Mouse (Mus musculus) hindbrain, embryonic 16.5 days (tissue): ENCODE results near the gene Themis3. TPM values are rescaled to one million over a fixed set of nuclear protein-coding genes. Genes with fewer than 3 reads are reported as not detected.
A peak's percentile ranks its signal among the peaks of the same experiment; 100 is the strongest.

Source experiments
- ATAC-seq: fragments of 200-750 bp; cut with Nextera tagmentation; 2 replicates; pipeline ENCODE4 v1.8.0; 2017; ENCODE audit warnings: moderate TSS enrichment, moderate library complexity
- H3K27ac ChIP-seq: fragments of 300-500 bp; sonication (generic); 2 replicates; pipeline ENCODE4 v1.5.1; 2014; ENCODE audit warnings: low read depth, mild to moderate bottlenecking, control low read depth, low read length, moderate library complexity
- H3K27me3 ChIP-seq: fragments of 300-500 bp; sonication (generic); replicated peaks from 2 replicates; pipeline ENCODE4 v1.6.1; 2014; ENCODE audit warnings: low read length; ENCODE audit not compliant: control insufficient read depth, insufficient read depth
- H3K36me3 ChIP-seq: fragments of 300-500 bp; sonication (generic); 2 replicates; pipeline ENCODE4 v1.6.1; 2014; ENCODE audit warnings: mild to moderate bottlenecking, low read length, moderate library complexity, mixed read lengths; ENCODE audit not compliant: control insufficient read depth, insufficient read depth
- H3K4me1 ChIP-seq: fragments of 300-500 bp; sonication (generic); 2 replicates; pipeline ENCODE4 v1.6.1; 2014; ENCODE audit warnings: low read depth, low read length; ENCODE audit not compliant: control insufficient read depth, insufficient read depth
- H3K4me2 ChIP-seq: fragments of 300-500 bp; sonication (generic); 2 replicates; pipeline ENCODE4 v1.6.1; 2014; ENCODE audit warnings: mild to moderate bottlenecking, low read length, control low read depth, moderate library complexity
- H3K4me3 ChIP-seq: fragments of 300-500 bp; sonication (generic); 2 replicates; pipeline ENCODE4 v1.5.1; 2014; ENCODE audit warnings: mild to moderate bottlenecking, low read length, control low read depth, moderate library complexity
- H3K9ac ChIP-seq: fragments of 300-500 bp; sonication (generic); 2 replicates; pipeline ENCODE4 v1.6.1; 2014; ENCODE audit warnings: low read depth, mild to moderate bottlenecking, control low read depth, low read length, moderate library complexity
- H3K9me3 ChIP-seq: fragments of 300-500 bp; sonication (generic); 2 replicates; pipeline ENCODE4 v1.6.1; 2014; ENCODE audit warnings: mild to moderate bottlenecking, low read length, moderate library complexity; ENCODE audit not compliant: control insufficient read depth
- WGBS: fragments of 180-500 bp; shearing (Covaris S2); extraction: QIAGEN DNeasy Blood & Tissue Kit; methylation state at CpG from one replicate; pipeline ENCODE4 v1.1.7; 2014; 5-methylcytosine and 5-hydroxymethylcytosine counted together
- polyA plus RNA-seq: library from polyadenylated mRNA; unstranded; fragments of >200 nt; fragmentation: Nextera tagmentation; extraction: Ambion mirVana; gene quantifications from 2 replicates; pipeline ENCODE4 v1.2.1, GENCODE M21; 2015

The Themis3 gene
- polyA plus RNA-seq, 1 experiment from 2014 or later = not detected

DNA sequence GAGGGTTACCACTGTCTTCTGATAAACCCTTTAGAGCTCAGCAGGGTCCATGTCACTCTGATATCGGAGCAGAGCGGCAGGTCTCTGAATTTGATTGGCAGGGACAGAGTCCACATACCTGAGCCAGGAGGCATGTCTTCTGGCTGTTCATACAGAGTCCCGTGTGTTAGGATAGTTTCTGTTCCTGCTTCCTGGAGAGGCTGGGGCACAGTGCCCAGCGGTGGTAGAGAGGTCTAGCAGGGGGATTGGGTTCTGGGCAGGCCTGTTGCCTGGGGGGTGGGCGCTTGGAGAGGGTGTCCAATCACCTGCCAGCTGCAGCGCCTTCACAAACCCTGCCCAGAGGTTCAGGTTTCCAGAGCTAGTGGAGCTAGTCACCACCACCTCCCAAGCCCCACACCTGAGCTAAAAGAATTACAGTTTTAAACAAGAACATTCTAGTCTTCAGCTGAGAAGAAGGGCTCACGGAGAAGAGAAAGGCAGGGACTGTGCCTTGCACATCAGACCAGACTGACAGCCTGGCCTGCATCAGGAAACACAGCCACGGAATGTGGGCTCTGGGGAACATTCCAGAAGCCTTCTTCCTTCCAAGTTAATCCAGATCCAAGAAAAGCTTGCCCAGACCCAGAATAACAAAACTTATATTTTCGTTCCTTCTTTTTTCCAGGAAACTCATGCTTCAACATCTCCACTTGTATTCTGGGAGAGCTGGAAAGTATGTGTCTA, 3.9 kb downstream of the Themis3 start:
- no peaks in the 10 kb centered on the region for H3K36me3 ChIP-seq
- no peak for ATAC-seq
- 66% methylated on average over 9 of the region's 9 CpGs for WGBS
- H3K4me3 ChIP-seq = no peak overlapping the region
- no peaks in the 10 kb centered on the region for H3K4me1 ChIP-seq
- H3K27me3 ChIP-seq = no peaks in the 10 kb centered on the region
- no peak overlapping the region for H3K27ac ChIP-seq
- H3K9ac ChIP-seq = no peak overlapping the region
- H3K9me3 ChIP-seq = no peaks in the 10 kb centered on the region
- no peak overlapping the region for H3K4me2 ChIP-seq

DNA sequence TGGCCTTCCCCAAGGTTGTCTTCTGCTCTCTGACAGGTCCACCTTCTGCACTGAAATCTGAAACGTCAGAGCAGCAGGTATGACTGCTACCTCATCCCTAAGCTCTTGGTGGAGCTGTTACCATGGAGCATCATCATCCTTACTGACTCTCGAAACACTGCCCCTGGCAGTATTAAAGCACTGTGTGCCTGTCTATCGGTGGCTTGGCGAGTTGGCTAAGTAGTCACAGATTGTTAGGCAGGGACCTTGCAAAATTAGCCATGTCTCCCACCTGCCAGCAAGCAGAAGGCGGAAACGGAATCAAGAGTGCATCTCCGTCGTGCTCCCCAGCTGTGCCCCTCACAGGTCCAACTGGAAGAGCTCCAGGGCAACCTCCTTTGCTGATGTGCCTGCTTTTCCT, 4.6 kb downstream of the Themis3 start:
- Histone ChIP-seq H3K36me3 (no peaks in the 10 kb centered on the region), H3K9me3 (no peaks in the 10 kb centered on the region), H3K4me2 (no peak overlapping the region), H3K27me3 (no peaks in the 10 kb centered on the region), H3K27ac (no peak overlapping the region), H3K4me3 (no peak overlapping the region), H3K4me1 (no peaks in the 10 kb centered on the region), H3K9ac (no peak overlapping the region)
- ATAC-seq = peak; percentile 63; the same call in 1 of the 2 replicates
- 64% methylated on average over 8 of the region's 8 CpGs for WGBS

DNA sequence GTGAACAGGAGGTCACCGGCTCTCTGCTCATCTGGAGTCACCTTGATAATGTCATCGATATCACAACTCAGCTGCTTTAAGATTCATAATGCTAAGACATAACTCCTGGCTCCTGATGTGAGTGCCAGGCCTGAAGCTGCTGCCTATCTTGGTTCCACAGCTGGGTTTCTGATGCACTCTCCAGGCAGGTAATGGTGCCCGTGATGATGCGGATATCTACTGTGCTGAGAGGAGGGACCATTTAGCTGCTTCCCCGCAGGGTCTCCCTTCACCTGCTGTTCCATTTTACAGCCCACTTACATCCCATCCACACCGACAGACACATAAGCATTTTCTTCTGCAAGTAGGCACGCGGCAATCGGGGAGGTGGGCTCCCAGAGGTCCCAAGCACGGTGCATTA, 7.7 kb downstream of the Themis3 start:
- Histone ChIP-seq H3K9me3 (no peaks in the 10 kb centered on the region), H3K36me3 (no peaks in the 10 kb centered on the region), H3K27me3 (no peaks in the 10 kb centered on the region), H3K4me3 (no peak overlapping the region), H3K27ac (no peak overlapping the region), H3K9ac (no peak overlapping the region), H3K4me1 (no peaks in the 10 kb centered on the region), H3K4me2 (no peak overlapping the region)
- 86% methylated on average over 10 of the region's 10 CpGs for WGBS
- no peak for ATAC-seq

DNA sequence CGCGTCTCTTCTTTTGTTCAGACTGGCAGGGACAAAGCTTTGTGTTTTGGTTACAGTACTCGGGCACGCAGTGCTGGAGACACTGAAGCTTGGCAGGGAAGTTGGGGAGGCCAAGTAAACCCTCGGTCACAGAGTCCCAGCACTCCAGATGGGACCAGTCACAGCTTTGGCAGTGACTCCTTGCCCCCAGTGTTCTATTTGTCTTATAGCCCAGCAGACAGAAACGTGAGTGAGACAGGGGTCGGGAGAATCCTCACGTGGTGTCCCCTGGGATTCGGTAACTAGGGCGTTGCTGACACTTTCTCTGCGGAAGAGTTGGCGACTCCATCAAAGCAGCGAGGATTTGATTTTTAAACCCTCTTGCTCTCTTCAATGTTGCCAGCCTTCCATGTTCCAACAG, 8.3 kb downstream of the Themis3 start:
- Histone ChIP-seq H3K4me3 (no peak overlapping the region), H3K36me3 (no peaks in the 10 kb centered on the region), H3K4me2 (no peak overlapping the region), H3K4me1 (no peaks in the 10 kb centered on the region), H3K27me3 (no peaks in the 10 kb centered on the region), H3K27ac (no peak overlapping the region), H3K9me3 (no peaks in the 10 kb centered on the region), H3K9ac (no peak overlapping the region)
- no peak for ATAC-seq
- 76% methylated on average over 13 of the region's 13 CpGs for WGBS

DNA sequence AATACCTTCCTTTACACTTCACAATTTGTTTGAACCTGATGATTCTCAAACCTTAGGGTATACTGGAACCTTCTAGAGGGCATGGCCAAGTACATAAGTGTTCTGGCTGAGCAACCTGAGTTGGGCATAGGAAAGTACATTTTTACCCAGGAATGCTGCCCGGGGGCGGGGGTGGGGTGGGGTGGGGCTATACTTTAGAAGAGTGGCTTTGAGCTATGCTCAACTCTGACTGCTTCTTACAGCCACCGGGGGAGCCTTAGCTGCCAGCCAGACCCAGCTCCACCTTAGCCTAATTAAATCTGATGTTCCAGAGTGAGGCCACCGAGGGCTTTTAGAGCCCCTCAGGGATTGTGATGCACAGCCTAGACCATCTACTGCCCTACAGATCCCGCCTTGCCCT, 13.4 kb downstream of the Themis3 start:
- 75% methylated on average over 5 of the region's 5 CpGs for WGBS
- no peak for ATAC-seq
- no peak overlapping the region for H3K27ac ChIP-seq

DNA sequence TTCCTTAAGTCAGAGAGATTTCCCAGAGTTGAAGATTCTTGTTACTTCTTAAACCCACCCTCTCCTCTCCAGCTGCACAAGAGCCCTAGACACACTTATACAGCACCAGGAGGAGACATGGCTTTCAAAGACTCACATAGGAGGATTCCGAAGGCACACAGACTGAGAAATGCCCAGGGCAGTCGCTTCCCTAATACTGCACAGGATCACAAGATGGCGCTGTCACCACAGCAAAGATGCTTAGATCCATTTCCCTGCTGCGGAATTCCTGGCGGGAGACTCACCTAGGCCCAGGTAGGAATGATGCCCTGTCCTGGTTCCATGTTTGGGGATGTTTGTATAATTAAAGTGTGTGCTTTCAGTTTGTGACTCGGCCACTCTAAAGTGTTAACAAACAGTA, 16.4 kb downstream of the Themis3 start:
- H3K36me3 ChIP-seq = no peaks in the 10 kb centered on the region
- no peaks in the 10 kb centered on the region for H3K27me3 ChIP-seq
- ATAC-seq = peak; percentile 69
- no peaks in the 10 kb centered on the region for H3K4me1 ChIP-seq
- H3K4me3 ChIP-seq = no peak overlapping the region
- 13% methylated on average over 6 of the region's 6 CpGs for WGBS
- no peak overlapping the region for H3K9ac ChIP-seq
- no peak overlapping the region for H3K4me2 ChIP-seq
- no peaks in the 10 kb centered on the region for H3K9me3 ChIP-seq
- no peak overlapping the region for H3K27ac ChIP-seq

More for the DNA sequence above, 13.4 kb downstream of the Themis3 start:
- no peaks in the 10 kb centered on the region for H3K36me3 ChIP-seq
- no peak overlapping the region for H3K4me2 ChIP-seq
- no peak overlapping the region for H3K4me3 ChIP-seq
- H3K9ac ChIP-seq = no peak overlapping the region
- no peaks in the 10 kb centered on the region for H3K27me3 ChIP-seq
- H3K9me3 ChIP-seq = no peaks in the 10 kb centered on the region
- H3K4me1 ChIP-seq = no peaks in the 10 kb centered on the region

DNA sequence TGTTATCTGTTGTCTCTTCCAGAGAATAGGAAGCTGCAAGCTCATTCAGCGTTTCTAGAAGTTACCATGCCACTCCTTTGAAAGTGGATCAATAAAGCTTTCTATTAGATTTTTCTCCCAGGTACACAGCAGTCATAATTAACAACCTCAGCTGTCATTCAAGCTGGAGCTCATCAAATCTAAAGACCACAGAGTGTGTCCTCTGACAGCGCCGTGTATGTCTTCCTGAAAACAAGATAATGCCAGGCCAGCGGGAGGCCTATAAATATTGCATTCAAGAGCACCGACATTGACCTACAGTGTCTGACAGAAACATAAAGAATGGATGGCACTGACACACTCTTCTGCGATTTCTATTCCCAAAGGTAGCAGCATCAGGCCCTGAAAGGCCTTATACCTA, 16.9 kb downstream of the Themis3 start:
- H3K27ac ChIP-seq = no peak overlapping the region
- H3K36me3 ChIP-seq = no peaks in the 10 kb centered on the region
- H3K4me2 ChIP-seq = no peak overlapping the region
- H3K9ac ChIP-seq = no peak overlapping the region
- H3K9me3 ChIP-seq = no peaks in the 10 kb centered on the region
- peak; percentile 27; the same call in 1 of the 2 replicates for ATAC-seq
- H3K4me3 ChIP-seq = no peak overlapping the region
- H3K27me3 ChIP-seq = no peaks in the 10 kb centered on the region
- WGBS = 51% methylated on average over 6 of the region's 6 CpGs
- no peaks in the 10 kb centered on the region for H3K4me1 ChIP-seq

DNA sequence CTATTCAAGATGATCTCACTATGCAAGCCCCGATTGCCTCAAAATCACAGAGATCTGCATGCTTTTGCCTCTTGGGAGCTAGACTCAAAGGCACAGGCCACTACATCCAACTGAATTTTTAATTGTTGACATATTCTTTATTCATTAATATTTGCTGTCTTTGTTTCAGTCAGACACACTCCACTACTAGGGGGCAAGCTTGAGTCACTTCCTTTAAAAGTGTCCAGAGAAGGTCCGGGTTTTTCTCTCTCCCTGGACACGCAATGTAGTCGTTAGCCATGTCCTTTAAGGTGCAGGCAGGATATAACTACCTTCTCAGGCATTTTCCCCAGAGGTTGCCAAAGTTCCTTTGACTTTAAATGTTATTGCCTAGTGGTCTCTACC, 21.8 kb downstream of the Themis3 start:
- Histone ChIP-seq H3K4me3 (no peak overlapping the region), H3K27ac (no peak overlapping the region), H3K4me2 (no peak overlapping the region), H3K9me3 (no peaks in the 10 kb centered on the region), H3K27me3 (no peaks in the 10 kb centered on the region), H3K36me3 (no peaks in the 10 kb centered on the region), H3K4me1 (no peaks in the 10 kb centered on the region), H3K9ac (no peak overlapping the region)
- 78% methylated on average over 4 of the region's 4 CpGs for WGBS
- ATAC-seq = no peak

DNA sequence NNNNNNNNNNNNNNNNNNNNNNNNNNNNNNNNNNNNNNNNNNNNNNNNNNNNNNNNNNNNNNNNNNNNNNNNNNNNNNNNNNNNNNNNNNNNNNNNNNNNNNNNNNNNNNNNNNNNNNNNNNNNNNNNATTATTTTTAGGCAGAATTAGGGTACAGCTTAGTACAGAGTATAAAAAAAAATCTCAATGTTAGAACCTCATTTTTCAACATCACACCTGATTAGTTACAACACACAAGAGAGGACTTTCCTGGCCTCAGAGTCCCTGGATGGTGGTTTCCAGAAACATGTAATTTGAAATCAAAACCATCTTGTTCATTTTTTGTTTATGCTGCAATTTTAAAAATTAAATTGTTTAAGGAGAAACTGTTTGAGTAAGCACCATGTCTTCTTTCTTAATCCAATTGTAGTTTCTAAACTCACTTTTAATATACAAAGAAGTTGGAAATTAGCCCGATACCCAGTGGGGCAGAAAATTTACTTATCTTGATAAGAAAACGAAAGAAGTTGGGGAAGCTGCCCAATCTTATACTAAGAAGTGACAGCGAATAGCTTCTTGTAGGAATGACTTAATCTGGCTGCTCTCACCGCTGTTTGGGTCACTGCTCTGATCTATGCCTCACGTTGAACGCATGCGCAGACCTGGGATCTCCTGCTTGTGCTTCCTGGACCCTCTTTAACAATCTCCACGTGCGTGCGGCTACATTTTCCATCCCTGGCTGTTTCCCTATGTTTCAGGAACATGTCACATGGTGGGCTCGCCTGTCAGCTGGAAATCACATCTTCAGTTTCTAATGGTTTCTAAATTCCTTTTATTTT, 22.4 kb downstream of the Themis3 start:
- no peaks in the 10 kb centered on the region for H3K36me3 ChIP-seq
- no peak overlapping the region for H3K4me3 ChIP-seq
- H3K4me1 ChIP-seq = no peaks in the 10 kb centered on the region
- no peaks in the 10 kb centered on the region for H3K27me3 ChIP-seq
- 69% methylated on average over 11 of the region's 11 CpGs for WGBS
- no peak for ATAC-seq
- H3K9me3 ChIP-seq = no peaks in the 10 kb centered on the region
- H3K9ac ChIP-seq = no peak overlapping the region
- no peak overlapping the region for H3K27ac ChIP-seq
- H3K4me2 ChIP-seq = no peak overlapping the region
